Mouse (Mus musculus): ENCODE measurements around the gene Rrp9.
"Not testable (repeated sequence)": the region's sequence is repeated elsewhere in the genome, so short reads cannot be mapped to it uniquely, and the experiment has no call there.

Gene Rrp9

DNA sequence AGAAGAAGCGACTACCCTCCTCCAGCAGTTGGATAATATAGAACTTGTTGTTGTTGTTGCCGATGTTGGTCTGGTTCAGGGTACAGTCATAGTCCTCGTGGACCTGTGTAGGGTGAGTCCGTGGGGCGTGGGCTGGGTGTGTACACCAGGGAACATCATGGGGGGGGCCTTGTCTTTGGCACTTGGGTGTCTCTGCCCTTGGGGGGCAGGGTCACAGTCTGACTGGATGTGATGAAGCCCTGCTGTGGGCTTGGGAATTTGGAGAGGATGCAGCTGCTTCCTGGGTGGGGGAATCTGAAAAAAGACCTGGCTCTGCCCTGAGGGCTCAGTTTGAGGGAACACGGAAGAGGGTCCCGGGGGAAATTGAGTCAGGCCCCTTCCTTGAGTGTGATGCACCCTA lies 717 bp upstream of the Rrp9 start:
- peak; percentile 35 for DNase-seq (ENCODE audit: low spot score)

DNA sequence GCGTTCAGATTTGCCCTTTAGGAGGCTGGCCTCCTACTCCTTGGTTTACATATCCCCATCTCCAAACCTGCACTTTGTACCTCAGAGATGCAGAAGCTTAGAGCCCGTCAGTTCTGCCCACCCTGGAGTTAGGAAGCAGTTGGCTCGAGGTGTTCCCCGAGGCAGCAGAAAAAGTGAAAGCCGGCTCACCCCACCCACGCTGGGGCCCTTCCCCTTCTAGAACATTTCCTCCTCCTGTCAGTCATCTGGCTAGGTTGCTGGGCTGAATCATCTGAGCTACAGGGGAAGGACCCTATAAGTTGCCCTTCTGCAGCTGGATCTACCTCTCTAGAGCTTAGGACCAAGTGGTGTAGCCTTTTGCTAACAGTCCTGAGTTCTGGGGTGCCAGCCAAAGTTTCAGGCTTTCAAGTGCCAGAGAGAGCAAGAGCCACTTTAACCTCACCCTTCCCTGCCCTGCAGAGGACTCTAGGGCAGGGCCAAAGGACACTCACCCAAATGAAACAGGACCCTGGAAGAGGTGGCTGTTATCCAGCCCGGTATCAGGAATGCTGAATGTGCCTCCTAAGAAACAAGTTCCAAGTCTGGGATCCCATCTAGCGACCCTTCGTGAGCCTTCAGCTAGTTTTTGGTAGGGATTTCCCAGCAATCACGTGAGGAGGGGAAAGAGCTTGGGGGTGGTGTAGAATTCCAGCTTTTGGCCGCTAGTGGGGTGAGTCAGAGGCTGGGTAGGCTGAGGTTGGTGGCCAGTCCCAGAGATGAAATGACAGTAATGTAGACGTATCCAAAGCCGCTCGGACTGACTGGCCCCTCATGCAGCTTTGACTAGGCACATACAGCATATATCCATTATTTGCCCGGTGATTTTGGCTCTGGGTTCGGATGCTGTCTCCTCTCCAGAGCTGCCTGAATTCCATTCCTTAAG lies 500 bp downstream of the Rrp9 start:
- no peak for DNase-seq (ENCODE audit: low spot score)

GRCm38 (mm10) chr9:106476924-106477484 lies 1.2 kb downstream of the Rrp9 start, which contains the start of gene Parp3:
TSS of gene Parp3 (minus strand) at chr9:106476949.
- peak; percentile 100 for DNase-seq (ENCODE audit: low spot score)

DNA sequence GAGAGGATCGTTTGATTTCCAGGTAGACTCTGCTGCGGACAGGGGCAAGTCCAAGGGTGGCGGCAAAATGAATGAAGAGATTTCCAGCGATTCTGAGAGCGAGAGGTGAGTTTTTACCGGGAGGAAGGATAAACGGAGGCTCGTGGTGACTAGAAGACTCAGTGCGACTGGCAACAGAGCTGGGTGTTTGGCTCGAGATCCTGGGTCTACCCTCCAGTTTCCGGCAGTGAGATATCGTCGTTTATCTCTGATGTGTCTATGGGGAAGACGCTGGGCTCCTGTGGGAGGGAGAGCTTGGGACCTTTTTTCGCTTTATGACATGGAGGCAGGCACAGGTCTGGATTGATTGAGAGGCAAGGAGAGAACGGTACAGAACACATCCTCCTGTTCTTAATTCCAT lies 1.9 kb downstream of the Rrp9 start:
- no peak for DNase-seq (ENCODE audit: low spot score)

- DNase-seq (ENCODE audit: low spot score): no peak
Measured at GRCm38 (mm10) chr9:106478101-106478500, 2.3 kb downstream of the Rrp9 start.

DNA sequence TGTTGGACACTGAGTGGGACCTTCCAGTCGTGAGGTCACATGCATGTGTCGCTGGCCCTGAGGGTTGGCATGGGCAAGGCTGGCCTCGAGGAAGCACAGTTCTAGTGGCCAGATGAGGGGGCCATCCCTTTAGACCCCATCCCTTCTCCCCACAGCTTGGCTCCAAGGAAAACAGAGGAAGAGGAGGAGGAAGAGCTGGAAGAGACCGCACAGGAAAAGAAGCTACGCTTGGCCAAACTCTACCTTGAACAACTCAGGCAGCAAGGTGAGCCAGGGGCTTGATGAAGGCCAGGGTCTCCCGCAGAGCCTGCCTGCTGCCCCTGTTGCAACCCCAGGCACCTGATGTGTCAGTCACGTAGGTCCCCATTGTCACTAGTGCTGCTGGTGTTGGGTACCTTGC lies 4.8 kb downstream of the Rrp9 start:
- DNase-seq (ENCODE audit: low spot score): no peak

DNA sequence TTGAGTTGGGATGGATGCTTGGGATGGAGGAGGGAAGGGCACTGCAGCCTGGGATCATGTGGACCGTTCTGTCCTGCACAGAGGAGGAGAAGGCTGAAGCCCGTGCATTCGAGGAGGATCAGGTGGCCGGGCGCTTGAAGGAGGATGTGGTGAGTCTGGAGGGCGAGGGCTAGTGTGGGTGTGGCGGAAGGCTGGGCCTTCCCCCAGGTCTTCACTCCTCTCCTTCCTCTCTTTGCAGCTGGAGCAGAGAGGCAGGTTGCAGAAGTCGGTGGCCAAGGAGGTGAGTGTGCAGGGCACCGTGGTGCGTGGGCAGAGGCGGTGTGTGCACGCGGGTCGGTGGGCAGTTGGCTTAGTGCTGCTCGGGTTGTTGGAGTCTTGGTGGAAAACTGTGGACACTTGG lies 5.3 kb downstream of the Rrp9 start:
- DNase-seq (ENCODE audit: low spot score): no peak

GRCm38 (mm10) chr9:106481676-106482075 lies 5.9 kb downstream of the Rrp9 start:
- DNase-seq (ENCODE audit: low spot score): no peak

- no peak for DNase-seq (ENCODE audit: low spot score)
Measured at GRCm38 (mm10) chr9:106482578-106483115, 6.9 kb downstream of the Rrp9 start.

DNA sequence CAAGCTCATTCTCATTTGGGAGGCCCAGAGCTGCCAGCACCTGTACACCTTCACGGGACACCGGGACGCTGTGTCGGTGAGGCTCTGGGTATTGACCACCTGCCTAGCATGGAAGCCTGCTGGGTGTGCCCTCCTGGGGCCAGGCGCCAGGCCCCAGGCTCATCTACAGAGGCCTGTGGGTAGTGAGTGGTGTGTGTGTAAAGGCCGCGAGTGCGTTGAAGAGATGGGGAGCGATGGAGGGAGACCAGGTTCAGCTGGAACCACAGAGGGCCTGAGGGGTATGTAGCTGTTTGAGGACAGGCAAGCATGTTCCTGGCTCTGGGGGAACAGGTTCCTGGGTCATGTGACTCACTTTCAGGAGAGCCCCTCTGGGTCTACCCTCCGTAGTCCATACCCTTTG lies 7.4 kb downstream of the Rrp9 start:
- no peak for DNase-seq (ENCODE audit: low spot score)

DNA sequence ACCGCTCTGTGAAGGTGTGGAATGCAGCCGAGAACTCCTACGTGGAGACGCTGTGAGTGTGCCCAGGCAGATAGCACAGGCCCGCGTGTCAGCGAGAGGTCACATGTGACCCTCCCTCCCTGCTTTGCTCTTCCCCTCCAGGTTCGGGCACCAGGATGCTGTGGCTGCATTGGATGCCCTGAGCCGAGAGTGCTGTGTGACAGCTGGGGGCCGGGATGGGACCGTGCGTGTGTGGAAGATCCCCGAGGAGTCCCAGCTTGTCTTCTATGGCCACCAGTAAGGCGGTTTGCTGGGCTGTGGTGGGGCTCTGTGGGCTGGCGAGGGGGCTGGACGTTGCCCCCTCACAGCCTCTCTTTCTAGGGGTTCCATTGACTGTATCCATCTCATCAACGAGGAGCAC lies 7.8 kb downstream of the Rrp9 start:
- DNase-seq (ENCODE audit: low spot score): no peak

DNA sequence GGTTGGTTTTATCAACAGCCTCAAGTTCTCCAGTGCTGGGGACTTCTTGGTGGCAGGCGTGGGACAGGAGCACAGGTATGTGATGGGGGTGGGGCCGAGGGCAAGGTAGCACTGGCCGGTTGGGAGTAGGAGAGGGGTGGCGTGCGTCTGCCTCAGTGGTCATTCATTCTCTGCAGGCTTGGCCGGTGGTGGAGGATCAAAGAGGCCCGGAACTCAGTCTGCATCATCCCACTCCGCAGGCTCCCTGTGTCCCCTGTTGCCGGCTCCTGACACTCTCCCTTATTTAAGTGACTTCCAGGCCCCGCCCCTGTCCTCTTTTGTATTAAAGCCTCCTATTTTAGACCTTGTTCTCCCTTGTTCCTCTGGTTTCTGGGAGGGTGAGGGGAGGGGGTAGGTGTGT lies 9.3 kb downstream of the Rrp9 start:
- no peak for DNase-seq (ENCODE audit: low spot score)

DNA sequence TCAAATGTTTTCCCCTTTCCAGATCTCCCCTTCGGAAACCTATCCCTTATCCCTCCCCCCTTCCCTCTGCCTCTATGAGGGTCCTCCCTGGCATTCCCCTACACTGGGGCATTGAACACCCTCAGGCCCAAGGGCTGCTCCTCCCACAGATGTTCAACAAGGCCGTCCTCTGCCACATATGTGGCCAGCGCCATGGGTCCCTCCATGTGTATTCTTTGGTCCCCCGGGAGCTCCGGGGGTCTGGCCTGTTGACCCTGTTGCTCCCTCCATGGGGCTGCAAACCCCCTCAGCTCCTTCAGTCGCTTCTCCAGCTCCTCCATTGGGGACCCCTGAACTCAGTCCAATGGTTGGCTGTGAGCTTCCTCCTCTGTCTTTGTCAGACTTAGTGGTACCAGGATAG lies 11.8 kb downstream of the Rrp9 start:
- DNase-seq (ENCODE audit: low spot score): not testable (repeated sequence)

GRCm38 (mm10) chr9:106499667-106500066 lies 23.9 kb downstream of the Rrp9 start, which contains the start of gene Iqcf1:
TSS of gene Iqcf1 (plus strand) at chr9:106499967.
- DNase-seq (ENCODE audit: low spot score): no peak

GRCm38 (mm10) chr9:106501846-106502245 lies 26.1 kb downstream of the Rrp9 start:
- DNase-seq (ENCODE audit: low spot score): no peak

- DNase-seq (ENCODE audit: low spot score): no peak
Measured at GRCm38 (mm10) chr9:106504246-106504645, 28.5 kb downstream of the Rrp9 start.

GRCm38 (mm10) chr9:106509356-106509755 lies 33.6 kb downstream of the Rrp9 start:
- DNase-seq (ENCODE audit: low spot score): no peak

- DNase-seq (ENCODE audit: low spot score): no peak
Measured at GRCm38 (mm10) chr9:106512729-106513450, 37.1 kb downstream of the Rrp9 start.

- DNase-seq (ENCODE audit: low spot score): no peak
Measured at GRCm38 (mm10) chr9:106513566-106513965, 37.8 kb downstream of the Rrp9 start.

- DNase-seq (ENCODE audit: low spot score): no peak
Measured at GRCm38 (mm10) chr9:106514273-106514672, 38.5 kb downstream of the Rrp9 start, which contains the start of gene Iqcf5. TSS of gene Iqcf5 (plus strand) at chr9:106514573.

GRCm38 (mm10) chr9:106519433-106519832 lies 43.7 kb downstream of the Rrp9 start:
- DNase-seq (ENCODE audit: low spot score): no peak

DNA sequence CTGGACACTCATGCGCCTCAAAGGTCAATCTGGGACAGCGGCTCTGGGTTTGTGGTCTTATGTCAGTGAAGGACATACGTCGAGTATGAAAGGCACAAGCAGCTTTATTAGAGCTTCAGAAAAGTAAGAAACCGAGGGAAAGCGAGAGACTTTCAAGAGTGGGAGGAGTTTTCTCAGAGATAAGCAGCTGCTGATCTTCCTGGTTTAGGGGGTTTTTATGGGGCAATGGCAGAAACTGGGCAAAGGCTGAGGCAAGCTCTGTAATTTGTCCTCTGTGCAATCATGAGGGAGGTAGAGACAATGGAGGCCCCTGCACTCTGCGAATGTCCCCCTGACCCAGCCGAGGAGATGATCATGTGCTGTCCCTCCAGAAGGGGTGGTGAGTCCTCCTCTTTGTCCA lies 44.1 kb downstream of the Rrp9 start:
- no peak for DNase-seq (ENCODE audit: low spot score)

Measured in testis, postnatal 14 days (tissue).